ENCODE assay signal across 9 mouse cellular contexts in genomic region chr16:23305830-23306623, GRCm38 (mm10).
DNase-seq lines count a peak whose midpoint lies in the region; ATAC-seq and TF ChIP-seq lines count a peak whose summit lies in the region.
"Had no signal": no experiment of that assay in that cellular context is flagged by ENCODE, and none has a peak within 500 bp of the region (broad histone marks: within the 10 kb centered on the region; RNA-seq: fewer than 3 reads in every experiment).

No protein-coding gene starts in this region.

- H3K4me3 ChIP-seq in testis, adult 2 months (ENCODE audit: control insufficient read depth, low read depth, low read length), result no peak overlapping the region
- no peak overlapping the region for H3K4me3 ChIP-seq in hindbrain, embryonic 16.5 days (ENCODE audit: low read length)
- H3K4me3 ChIP-seq: liver, embryonic 13.5 days had no signal

- WGBS in hindbrain, embryonic 16.5 days, result 51% methylated on average over 10 of the region's 10 CpGs

- no peak overlapping the region for H3K9ac ChIP-seq in hindbrain, embryonic 16.5 days (ENCODE audit: low read depth, low read length)
- H3K9ac ChIP-seq: liver, embryonic 13.5 days had no signal

- H3K27me3 ChIP-seq in testis, adult 2 months (ENCODE audit: control insufficient read depth, insufficient read depth, low read length), result no peaks in the 10 kb centered on the region
- no peaks in the 10 kb centered on the region for H3K27me3 ChIP-seq in hindbrain, embryonic 16.5 days (replicated peaks; ENCODE audit: control insufficient read depth, insufficient read depth, low read length)
- H3K27me3 ChIP-seq: liver, embryonic 13.5 days had no signal

- peak; percentile 20 for DNase-seq in kidney, adult 9 months
- no peak for DNase-seq in kidney, postnatal 10 days
- no peak for DNase-seq in testis, postnatal 14 days (ENCODE audit: low spot score)
- DNase-seq: liver, embryonic 13.5 days; thymus, postnatal 14 days had no signal

- no peak for TF ChIP-seq CTCF in testis, adult 2 months (IDR thresholded peaks at IDR 0.05; ENCODE audit: control insufficient read depth, insufficient read depth, insufficient replicate concordance, low read depth, low read length)

- peak overlapping the region; percentile 33; the same call in 1 of the 2 replicates for H3K27ac ChIP-seq in testis, adult 2 months (ENCODE audit: control insufficient read depth, insufficient read depth, low read depth, low read length)
- H3K27ac ChIP-seq in hindbrain, embryonic 16.5 days (ENCODE audit: low read depth, low read length), result no peak overlapping the region
- H3K27ac ChIP-seq: liver, embryonic 13.5 days had no signal

- H3K4me2 ChIP-seq in hindbrain, embryonic 16.5 days (ENCODE audit: low read length), result no peak overlapping the region
- H3K4me2 ChIP-seq: liver, embryonic 13.5 days had no signal

- peaks cover 2% of the 10 kb centered on the region; the same call in 1 of the 2 replicates for H3K4me1 ChIP-seq in testis, adult 2 months (ENCODE audit: control insufficient read depth, insufficient read depth, low read length)
- no peaks in the 10 kb centered on the region for H3K4me1 ChIP-seq in hindbrain, embryonic 16.5 days (ENCODE audit: control insufficient read depth, insufficient read depth, low read depth, low read length)
- H3K4me1 ChIP-seq: liver, embryonic 13.5 days had no signal

- no peaks in the 10 kb centered on the region for H3K9me3 ChIP-seq in hindbrain, embryonic 16.5 days (ENCODE audit: control insufficient read depth, low read length)
- H3K9me3 ChIP-seq: liver, embryonic 13.5 days had no signal

- no peak for TF ChIP-seq POLR2A in testis, adult 2 months (IDR thresholded peaks at IDR 0.05; ENCODE audit: control insufficient read depth, low read depth, low read length)

- ATAC-seq in hindbrain, embryonic 16.5 days, result peak; percentile 68
- no peak for ATAC-seq in erythroblast, adult 5-6 weeks (replicated peaks; ENCODE audit: low FRiP score, poor library complexity, severe bottlenecking)
- ATAC-seq in monocyte, adult 5-6 weeks (replicated peaks; ENCODE audit: insufficient number of reproducible peaks, low FRiP score, low TSS enrichment, poor library complexity, severe bottlenecking), result no peak

- H3K36me3 ChIP-seq in testis, adult 2 months (ENCODE audit: control insufficient read depth, insufficient read depth, low read length), result no peaks in the 10 kb centered on the region
- H3K36me3 ChIP-seq in hindbrain, embryonic 16.5 days (ENCODE audit: control insufficient read depth, insufficient read depth, low read length), result no peaks in the 10 kb centered on the region
- H3K36me3 ChIP-seq: liver, embryonic 13.5 days had no signal
